Mouse (Mus musculus): Measurements from ENCODE around the gene Dhrs4. TPM values are rescaled to one million over a fixed set of nuclear protein-coding genes. Genes with fewer than 3 reads are reported as not detected.

The Dhrs4 gene
- total RNA-seq (2021), result 10 to 100 TPM; 13.6 to 14.9 TPM

DNA sequence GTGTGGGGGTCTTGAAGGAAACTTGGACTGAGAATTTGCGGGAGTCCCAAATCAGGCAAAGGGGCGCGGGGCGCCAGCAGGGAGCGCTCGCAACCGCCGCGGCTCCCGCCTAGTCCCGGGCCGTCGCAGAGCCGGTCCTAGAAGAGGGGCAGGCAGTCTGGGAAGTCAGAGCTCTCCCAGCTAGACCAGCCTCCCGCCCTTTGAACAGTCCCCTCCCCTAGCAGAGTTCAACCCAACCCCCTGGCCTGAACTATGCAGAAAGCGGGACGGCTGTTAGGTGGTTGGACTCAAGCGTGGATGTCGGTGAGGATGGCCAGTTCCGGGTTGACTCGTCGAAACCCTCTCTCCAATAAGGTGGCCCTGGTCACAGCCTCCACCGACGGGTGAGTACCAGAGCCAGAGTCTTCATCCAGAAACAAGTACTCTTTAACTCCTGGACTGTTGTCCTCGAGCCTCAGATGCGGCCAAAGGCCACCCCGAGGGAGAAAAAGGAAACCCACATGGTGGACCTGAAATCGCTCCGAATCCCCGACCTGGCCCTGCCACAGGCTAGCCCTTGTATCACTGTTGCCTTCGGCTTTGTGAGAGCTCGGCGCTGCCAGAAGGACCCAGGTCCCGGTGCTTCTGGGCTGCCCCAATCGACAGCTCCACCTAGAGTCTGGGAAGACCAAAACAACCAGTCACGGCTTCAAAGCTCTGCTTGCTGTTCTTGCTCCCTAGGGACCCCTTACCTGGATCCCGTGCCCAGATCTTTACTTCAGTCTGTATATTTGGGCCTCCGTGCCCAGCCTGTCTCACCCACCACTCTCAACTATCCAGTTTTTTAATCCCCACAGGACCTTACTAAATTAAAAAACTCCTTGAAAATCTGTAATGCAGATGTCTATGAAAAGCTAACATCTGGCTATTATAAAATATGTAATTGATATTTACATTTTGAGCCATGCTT, at the start of gene Dhrs4:
Gene Dhrs4, plus strand, starts transcription at position 108 of the 949 bp plus-strand sequence.
- intact Hi-C loops (cut with DNase I), result no loop called here
- DNase-seq, result peak; percentile 78

DNA sequence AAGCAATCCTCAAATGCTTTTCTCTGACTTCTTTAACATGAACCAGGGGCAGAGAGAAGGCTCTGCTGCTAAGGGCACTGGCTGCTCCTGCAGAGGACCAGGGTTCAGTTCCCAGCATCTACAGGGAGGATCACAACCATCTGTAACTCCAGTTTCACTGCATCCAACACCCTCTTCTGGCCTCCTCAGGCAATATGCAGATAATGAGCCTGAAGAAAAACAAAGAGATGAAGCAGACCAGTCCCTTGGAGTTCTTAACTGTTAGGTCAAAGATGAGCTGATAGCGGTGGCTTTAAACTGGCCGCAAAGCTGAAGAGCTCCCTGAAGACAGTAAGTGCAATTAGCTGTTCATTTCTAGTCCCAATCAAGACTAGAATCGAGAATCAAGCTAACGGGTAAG, 48.3 kb upstream of the Dhrs4 start:
- intact Hi-C loops (cut with DNase I), result no loop called here
- DNase-seq, result no peak

DNA sequence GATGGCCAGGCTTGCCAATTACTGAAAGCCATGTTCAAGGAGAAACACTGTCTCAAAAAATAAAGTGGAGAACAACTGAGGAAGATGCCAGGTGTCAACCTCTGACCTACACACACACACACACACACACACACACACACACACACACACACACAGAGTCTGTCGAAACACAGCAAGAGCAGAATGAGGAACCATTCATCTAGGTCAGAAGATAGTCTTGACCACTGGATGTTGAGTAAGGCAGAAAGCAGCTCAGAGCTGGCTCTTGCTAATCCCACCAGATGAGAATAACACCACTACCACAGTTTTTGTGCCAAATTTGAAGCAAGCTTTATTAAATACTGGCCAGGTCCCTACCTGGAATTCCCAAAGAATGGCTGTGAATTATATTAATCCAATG, 45.5 kb upstream of the Dhrs4 start:
- intact Hi-C loops (cut with DNase I), result no loop called here
- no peak for DNase-seq

DNA sequence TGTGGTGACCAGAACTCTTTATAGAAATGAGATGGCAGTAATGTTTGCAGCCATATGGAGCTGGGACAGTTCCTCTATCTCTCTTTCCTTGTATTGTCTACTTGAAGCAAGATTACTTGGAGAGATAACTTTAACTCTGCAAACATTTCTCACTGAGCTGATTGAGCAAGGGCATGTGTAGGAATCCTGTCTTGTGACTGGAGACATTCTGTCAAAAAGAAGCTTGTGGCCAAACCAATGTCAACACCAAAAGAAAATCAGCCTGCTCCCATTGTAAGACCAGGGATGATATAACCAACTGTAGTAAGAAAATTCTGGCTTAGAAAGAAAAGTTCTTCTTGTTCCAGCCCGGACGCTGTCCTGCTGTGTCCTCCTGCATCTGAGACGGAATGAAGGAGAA, 43.7 kb upstream of the Dhrs4 start:
- intact Hi-C loops (cut with DNase I), result loop anchor here (5.0 kb wide), 1 partner anchor 163 kb away; no protein-coding TSS in a partner anchor

DNA sequence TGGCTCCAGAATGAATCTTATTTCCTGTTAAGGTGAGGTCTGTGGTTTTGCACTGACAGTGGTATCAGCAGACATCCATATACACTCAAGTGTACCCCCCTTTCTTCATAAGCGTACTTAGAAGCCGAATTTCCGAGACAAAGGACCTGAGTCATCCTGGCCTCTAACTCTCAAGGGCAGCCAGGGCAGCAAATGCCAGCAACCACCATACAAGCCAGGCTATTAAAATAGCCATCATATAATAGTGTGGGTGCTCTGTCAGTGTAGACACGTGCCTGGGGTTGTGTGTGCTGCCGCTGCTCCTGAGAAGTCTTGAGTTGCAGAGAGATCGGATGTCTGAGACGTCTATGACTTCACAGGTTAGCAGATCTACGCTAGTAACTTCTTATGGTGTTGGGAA, 41.4 kb upstream of the Dhrs4 start:
- DNase-seq, result no peak
- intact Hi-C loops (cut with DNase I), result loop anchor here (5.0 kb wide), 1 partner anchor 165 kb away; no protein-coding TSS in a partner anchor

More for the DNA sequence above, 43.7 kb upstream of the Dhrs4 start:
- no peak for DNase-seq

DNA sequence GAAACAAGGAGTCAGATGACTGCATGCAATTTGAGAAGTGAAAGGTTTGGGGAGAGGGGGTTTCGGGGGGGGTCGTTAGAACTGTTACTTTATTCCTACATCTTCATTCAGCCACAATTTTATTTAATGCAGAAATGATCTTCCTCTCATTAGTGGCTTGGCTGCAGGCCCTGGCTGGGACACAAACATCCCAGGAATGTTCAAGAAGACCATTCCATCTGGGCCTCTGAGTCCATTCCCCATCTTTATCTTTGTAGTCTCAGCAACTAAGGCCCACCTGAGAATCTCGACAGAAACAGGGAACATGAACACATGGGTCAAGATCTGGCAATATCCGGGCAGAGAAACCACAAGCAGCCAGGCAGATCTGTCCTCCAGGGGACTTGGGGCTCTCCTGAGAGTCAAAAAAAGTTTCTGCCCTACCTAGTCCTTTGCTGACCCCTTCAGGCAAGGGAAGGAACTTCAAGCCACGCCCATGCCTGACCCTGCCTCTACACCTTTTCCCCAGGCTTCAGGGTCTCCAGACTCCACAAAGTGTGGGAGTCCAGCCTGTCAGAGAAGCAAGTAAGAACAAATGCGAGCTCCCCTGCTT, 40.3 kb upstream of the Dhrs4 start:
- peak; percentile 64 for DNase-seq
- intact Hi-C loops (cut with DNase I), result loop anchor here (5.0 kb wide), 1 partner anchor 166 kb away; no protein-coding TSS in a partner anchor

DNA sequence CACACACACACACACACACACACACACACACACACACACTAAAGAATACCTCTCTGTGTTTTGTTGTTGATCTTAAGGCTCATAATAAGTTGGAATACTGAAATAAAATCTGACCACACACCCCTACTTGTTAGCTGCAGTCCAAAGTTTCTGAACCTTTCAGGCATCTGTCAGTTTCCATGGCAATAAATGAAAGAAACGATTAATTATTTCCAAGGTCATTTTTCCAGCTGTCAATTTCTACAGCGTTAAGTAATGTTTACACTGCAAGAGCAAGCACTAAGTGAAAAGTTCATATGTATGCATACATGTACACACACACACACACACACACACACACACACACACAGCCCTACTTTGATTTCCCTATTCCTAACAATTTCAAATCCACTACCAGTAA, 20.9 kb upstream of the Dhrs4 start:
- no peak for DNase-seq
- intact Hi-C loops (cut with DNase I), result no loop called here

DNA sequence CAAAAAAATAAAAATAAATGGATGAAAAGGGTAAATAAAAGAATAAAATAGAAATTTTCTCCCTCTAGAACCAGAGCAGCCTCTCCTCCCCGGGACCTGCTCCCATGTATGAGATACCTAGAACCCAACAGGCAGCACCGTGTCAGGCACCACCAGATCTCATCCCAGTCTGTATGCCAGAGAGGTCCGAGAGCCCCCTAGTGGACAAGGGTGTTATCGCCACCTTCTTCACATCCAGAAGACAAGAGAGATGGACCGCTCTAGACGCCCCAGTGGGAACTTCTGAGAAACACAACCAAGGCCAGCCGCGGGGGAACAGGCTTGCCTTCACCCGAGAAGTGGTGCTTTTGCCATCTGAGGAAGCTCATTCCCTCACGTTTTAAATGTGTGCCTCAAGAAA, 20.3 kb upstream of the Dhrs4 start:
- intact Hi-C loops (cut with DNase I), result no loop called here
- peak; percentile 73 for DNase-seq

DNA sequence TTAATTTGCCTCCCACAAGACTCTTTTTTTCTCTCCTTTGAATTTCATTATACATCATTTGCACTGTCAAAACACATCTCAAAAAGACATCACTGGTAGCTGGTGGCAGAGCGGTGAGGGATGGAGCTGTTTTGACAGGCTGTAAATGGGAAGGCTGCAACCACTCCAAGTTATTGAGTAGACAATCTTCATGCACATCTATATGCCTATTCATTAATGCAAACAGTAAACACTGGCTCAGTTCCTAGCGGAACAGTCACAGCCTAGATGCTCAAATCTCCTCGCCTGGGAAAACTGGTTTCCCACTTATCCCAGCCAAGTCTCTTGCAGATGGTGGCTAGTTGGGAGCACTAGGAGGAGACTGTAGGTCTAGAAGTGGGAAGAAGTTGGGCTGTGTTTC, 19.8 kb upstream of the Dhrs4 start:
- intact Hi-C loops (cut with DNase I), result no loop called here
- DNase-seq, result no peak

DNA sequence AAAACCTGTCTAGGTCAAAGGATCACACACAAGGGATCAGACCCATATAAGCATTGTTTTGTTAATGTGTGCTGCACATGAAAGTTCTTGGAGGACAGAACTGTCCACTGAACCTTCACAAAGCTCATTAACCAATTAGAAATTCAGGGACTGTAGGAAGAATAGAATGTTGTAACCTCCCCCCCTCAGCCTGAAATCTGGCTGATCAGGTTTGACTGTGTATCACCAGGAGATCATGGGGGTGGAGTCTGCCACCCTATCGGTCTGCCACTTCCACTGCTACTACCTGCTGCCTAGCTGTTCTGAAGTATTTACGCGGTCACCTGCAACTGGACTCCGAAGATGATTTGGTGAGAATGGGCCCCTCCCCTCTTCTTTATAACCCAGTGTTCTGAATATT, 18.8 kb upstream of the Dhrs4 start:
- no peak for DNase-seq
- intact Hi-C loops (cut with DNase I), result no loop called here

DNA sequence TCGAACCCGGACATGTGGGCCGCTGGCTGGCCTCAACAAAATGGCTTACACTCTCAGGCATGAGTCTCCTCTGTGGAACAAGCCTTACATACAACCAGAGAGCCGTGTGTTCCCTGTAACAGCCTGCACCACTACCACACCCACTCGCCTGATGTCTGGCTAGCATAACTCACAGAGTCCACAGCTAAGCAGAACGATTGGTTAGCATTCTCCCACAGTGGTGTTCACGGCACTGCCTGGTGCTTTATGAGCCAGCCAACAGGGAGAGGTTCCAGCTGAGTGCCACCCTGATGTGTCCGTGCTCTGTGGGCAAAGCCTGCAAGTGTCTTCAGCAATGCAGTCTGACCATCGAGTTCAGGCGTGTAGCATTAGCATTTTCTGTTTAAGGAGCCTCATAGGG, 18.3 kb upstream of the Dhrs4 start:
- no peak for DNase-seq
- intact Hi-C loops (cut with DNase I), result no loop called here

DNA sequence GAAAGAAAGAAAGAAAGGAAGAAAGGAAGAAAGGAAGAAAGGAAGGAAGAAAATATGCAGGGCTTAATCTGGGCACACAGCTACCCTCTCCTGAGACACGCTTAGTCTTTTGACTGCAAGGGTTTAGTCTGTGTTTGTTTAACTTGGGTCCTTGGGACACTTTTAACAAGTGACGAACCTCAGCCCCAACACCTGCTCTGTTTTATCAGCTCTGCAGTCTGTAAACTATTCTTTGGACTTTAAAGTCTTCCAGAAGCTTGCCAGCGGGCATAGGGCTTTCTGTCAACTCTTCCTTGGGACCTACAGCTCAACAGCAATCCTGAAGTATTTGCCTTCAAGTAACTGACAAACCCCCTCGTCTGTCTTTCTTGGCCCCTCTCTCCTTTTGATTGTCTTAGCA, 16.8 kb upstream of the Dhrs4 start:
- intact Hi-C loops (cut with DNase I), result no loop called here
- DNase-seq, result no peak

DNA sequence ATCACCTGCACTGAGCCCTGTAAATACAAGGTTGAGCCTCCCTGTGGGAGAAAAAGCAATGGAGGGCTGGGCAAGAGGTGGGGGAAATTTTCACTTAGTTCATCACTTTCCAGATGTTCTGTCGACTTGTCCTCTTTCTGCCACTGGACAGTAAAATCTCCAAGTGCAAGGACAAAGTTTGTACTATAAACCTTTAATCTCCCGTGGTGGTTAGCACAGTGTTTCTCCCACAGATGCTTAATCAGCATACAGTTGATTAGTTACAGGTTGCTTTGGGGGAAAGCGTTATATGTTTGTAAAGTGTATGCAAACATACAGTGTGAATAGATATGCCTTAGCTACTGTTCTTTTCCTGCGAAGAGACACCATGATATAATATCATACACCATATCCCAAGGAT, 12.1 kb upstream of the Dhrs4 start:
- intact Hi-C loops (cut with DNase I), result no loop called here
- DNase-seq, result no peak

DNA sequence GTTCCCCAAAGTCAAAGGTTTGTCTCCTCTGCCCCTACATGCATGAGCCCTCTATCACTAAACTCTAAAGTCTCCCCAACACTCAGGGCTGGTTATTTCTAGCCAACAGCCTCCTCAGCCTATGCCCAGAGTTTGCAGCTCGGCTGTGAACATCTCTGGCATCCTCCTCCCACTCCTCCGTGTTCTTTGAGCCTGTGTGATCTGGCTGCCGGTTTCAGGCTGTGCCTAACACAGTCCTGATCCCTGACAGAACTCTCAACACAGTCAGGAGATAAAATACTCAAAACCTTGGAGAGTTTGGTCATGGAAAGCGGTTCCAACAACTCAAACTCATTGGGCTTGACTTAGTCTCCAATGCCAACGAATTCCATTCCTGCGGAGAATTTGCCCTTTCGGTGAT, 11.4 kb upstream of the Dhrs4 start:
- DNase-seq, result no peak
- intact Hi-C loops (cut with DNase I), result no loop called here

DNA sequence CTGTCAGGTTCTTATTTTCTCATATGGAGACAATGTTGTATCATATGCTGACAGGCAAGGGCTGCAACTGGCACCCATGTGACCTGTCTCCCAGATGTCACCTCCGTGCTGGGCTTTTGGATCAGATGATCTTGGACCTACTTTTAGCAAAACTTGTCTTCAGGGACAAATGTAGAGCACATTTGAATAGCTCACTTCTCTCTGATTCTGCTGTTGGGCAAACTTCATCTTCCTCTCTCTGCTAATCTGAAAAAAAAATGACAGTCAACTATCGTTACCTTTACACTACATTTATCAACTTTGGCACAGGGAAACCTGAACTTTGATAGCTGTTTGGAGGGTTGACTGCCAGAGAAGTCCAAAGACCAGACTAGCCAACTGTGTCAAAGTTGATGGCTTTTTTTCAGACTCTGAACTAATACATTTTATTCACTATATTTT, 10.2 kb upstream of the Dhrs4 start:
- no peak for DNase-seq
- intact Hi-C loops (cut with DNase I), result no loop called here

DNA sequence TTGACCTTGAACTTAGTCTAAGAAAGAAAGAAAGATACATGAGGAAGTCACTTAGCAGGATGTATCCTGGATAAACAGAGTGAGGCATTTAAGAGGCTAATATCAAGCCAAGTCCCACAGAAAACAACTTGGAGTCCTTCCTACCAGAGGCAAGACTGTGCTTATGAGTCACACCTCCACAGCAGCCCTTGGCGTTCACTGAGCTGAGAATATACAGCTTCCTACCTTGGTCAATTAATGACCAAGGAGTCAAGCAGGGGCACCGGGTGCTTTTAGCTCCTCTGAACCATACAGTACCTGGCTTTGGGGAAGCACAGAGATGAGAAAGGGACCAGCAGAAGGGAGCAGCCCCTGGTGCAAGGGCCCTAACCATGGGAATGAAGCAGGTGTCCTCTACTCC, 9.5 kb upstream of the Dhrs4 start:
- intact Hi-C loops (cut with DNase I), result no loop called here
- no peak for DNase-seq

DNA sequence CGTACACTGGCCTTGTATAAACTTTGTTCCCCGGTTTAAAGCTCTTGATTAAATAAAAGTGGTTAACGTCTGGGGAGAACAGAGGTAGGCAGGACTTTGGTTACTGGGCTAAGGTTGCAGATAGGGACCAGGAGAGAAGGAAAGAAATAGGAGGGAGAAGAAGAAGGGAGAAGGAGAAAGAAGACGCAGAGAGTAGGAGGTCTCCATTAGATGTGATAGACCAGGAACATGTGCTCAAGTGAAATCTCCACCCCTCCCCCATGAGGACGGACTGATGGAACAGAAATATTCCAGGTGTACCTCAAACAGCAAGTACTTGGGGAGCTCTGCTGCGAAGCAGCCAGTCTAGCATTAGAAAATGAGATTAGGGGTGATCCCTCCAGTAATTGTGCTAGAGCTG, 8.7 kb upstream of the Dhrs4 start:
- no peak for DNase-seq
- intact Hi-C loops (cut with DNase I), result no loop called here

DNA sequence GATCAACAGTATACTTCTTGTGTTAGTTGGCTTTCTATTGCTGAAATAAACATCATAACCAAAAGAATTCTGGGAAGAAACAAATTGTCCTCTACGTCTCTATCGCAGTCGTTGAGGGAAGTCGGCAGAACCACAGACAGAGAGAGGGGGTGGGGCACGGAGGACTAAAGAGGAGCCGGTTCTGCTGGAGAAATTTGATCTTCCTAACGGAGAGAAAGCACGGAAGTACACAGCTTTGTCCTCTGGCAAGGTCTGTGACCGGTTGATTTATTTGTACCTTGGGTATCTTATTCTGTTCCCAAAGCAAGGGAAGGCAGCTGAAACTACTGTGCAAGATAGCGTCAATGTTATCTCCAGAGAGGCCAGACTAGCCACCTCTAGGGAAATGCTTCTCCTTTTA, 7.8 kb upstream of the Dhrs4 start:
- no peak for DNase-seq
- intact Hi-C loops (cut with DNase I), result no loop called here

DNA sequence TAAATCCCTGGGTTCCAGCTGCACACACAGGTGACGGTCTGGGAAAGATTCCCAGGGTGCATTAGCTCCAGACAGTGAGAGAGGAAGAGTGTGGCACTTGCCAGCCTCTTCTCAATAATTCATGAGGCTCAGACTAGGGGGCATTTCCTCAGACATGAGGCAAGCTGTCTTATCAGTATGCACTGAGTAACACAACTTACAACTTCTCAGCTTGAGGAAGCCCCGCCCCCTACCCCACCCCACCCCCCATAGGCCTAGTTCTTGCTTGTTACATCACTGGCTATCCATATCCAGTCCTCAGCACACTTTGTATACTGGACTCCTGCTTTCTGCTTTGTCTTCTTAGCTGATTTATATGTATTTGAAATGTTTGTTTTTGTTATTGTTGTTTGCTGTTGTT, 2.9 kb upstream of the Dhrs4 start:
- intact Hi-C loops (cut with DNase I), result no loop called here
- DNase-seq, result no peak

DNA sequence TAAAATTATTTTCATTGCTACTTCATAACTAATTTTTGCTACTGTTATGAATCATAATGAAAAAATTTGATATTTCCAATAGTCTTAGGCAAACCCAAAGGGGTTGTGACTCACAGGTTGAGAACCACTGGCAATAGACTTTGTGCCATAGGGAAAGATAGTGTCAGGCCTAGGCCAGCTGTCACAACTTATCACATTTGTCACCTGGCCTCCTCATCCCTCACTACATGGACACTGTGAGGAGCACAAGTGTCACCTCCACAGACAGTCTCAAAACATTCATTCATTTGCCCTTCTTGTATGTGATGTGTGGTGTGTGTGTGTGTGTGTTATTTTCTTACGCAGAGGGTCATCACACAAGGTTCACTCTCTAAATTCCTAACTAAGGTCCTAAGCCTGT, 1.1 kb upstream of the Dhrs4 start:
- no peak for DNase-seq
- intact Hi-C loops (cut with DNase I), result no loop called here

DNA sequence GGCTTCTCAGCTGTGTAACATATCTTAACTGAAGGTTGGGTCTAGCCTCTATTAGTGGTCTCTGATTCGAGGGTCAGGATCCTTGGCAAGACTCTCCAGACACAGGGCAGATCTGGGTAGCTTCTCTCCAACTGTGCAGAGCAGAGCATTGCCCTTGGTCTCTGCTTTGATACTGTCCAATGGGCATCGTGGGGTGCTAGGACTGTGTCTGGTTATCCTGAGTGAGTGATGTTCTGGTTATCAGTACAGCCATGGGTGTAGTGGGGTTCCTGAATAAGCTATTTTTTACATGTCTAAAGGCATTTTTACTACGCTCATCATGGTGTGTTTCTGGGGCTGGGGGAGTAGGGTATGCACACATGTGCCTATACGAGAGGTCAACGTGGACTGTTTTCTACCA, 729 bp upstream of the Dhrs4 start:
- intact Hi-C loops (cut with DNase I), result no loop called here
- no peak for DNase-seq

DNA sequence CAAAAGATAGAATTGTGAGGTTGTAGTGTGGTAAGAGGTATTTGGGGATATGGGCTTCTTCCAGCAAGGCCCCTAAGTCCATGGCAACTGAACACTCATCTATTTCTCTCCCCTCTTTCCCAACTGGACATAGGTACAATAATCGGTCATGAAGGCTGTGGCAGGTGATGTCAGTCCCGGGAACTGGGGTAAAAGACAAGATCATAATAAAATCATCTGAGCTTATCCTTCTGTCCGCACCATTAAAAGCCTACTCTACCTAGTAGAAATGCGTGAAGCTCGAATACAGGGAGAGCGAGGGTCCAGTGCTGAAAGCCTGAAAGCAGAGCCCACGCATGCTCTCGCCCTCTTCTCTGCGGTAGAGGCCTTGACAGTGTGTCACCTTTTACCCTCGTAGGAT, 1.1 kb downstream of the Dhrs4 start:
- intact Hi-C loops (cut with DNase I), result loop anchor here (10.0 kb wide), 1 partner anchor 55 kb away; no protein-coding TSS in a partner anchor
- no peak for DNase-seq

Data from left cerebral cortex, postnatal 4 days (tissue).